Mouse (Mus musculus): ENCODE results near the gene Prkx. TPM values are rescaled to one million over a fixed set of nuclear protein-coding genes. Genes with fewer than 3 reads are reported as not detected.

Gene Prkx
- 13.7 and 17.5 TPM in 2 replicates for polyA plus RNA-seq (2012; ENCODE audit: low replicate concordance)

DNA sequence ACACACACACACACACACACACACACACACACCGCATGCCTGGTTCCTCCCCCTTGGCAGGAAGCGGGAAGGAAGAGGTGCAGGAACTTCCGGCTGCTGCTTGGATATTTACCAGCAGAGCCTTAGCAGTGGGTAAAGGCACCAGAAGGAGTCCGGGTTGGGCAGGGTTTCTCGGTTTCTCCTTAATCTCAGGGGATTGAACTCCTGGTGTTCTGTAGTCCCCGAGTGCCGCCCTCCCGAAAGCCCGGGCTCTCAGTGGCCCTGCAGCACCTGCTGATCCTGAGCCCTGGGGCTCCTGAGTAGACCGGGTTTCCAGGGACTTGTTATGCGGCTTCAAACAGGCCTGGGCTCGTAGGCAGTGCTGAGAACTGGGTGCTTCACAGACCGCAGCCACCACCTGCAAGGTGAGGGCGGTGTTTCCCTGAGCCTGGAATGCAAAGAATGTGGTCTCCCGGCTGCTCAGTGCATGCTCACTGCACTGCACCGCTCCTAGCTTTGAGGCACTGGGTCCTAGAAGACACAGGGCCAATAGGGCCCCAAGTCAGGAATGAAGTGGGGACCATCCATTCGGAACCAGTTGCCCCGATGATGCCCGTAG, at the start of gene Prkx:
Gene Prkx (minus strand): TSS at position 41 of the 598 bp plus-strand sequence.

Other genes with a start within 250 kb of the Prkx start
- gene Pbsn, start 57.3 kb upstream of the Prkx start, polyA plus RNA-seq (2012; ENCODE audit: low replicate concordance) = not detected in 2 replicates
- gene Gm14744, start 68.5 kb upstream of the Prkx start, polyA plus RNA-seq (2012; ENCODE audit: low replicate concordance) = not detected in 2 replicates
- not detected in 2 replicates for gene 5430402E10Rik, start 128.8 kb upstream of the Prkx start, polyA plus RNA-seq (2012; ENCODE audit: low replicate concordance)